Mouse (Mus musculus) CH12.LX (cell line): ENCODE measurements around the gene Rbm3. TPM values are rescaled to one million over a fixed set of nuclear protein-coding genes. Genes with fewer than 3 reads are reported as not detected.

Experiments
- DNase-seq: peaks from one replicate; pipeline ENCODE4 v3.0.0-alpha.2; 2013; ENCODE audit errors: extremely low read depth
- H3K27ac ChIP-seq: 2 replicates; pipeline ENCODE4 v1.5.1; 2012; ENCODE audit warnings: low read depth, mild to moderate bottlenecking, control low read depth, moderate library complexity; ENCODE audit not compliant: insufficient read depth
- H3K27me3 ChIP-seq: replicated peaks from 2 replicates; pipeline ENCODE3; 2012; ENCODE audit warnings: inconsistent platforms
- H3K36me3 ChIP-seq, 2 experiments: replicated peaks in 1 of 2; 2 replicates each; pipeline versions ENCODE3 to v1.6.1; 2012; ENCODE audit warnings: inconsistent platforms in 1 of 2, low read length in 1 of 2, mild to moderate bottlenecking in 1 of 2, mixed read lengths in 1 of 2, moderate library complexity in 1 of 2; ENCODE audit not compliant: control insufficient read depth in 1 of 2, insufficient read depth in 1 of 2
- H3K4me1 ChIP-seq, 2 experiments: 2 replicates each; pipeline ENCODE4 v1.6.1; 2012; ENCODE audit warnings: inconsistent platforms in 1 of 2, moderate library complexity in 1 of 2; ENCODE audit not compliant: insufficient read depth in 2 of 2, control insufficient read depth in 1 of 2
- H3K4me2 ChIP-seq: 2 replicates; pipeline ENCODE4 v1.6.1; 2012; ENCODE audit warnings: low read depth, mild to moderate bottlenecking, control low read depth; ENCODE audit not compliant: poor library complexity, insufficient read depth, severe bottlenecking
- H3K4me3 ChIP-seq, 3 experiments: fragments of 150-350 bp in 1 of 3; sonication (generic) in 1 of 3; replicated peaks in 1 of 3; 2 replicates each; pipeline versions ENCODE3 to v1.5.1; 2011 to 2012; ENCODE audit warnings: low read depth in 2 of 3, low read length in 2 of 3, mild to moderate bottlenecking in 2 of 3, moderate library complexity in 2 of 3, control low read depth in 1 of 3, improper control_type of control experiment in 1 of 3, inconsistent platforms in 1 of 3, mixed read lengths in 1 of 3; ENCODE audit not compliant: poor library complexity in 1 of 3
- H3K79me2 ChIP-seq: replicated peaks from 2 replicates; pipeline ENCODE4 v1.6.1; 2012; ENCODE audit warnings: mild to moderate bottlenecking, moderate library complexity; ENCODE audit not compliant: control insufficient read depth, poor library complexity, insufficient read depth, severe bottlenecking; ENCODE audit errors: extremely low read depth
- H3K9ac ChIP-seq: 2 replicates; pipeline ENCODE4 v1.6.1; 2012; ENCODE audit warnings: low read depth, mild to moderate bottlenecking, control low read depth, moderate library complexity; ENCODE audit not compliant: insufficient read depth
- H3K9me3 ChIP-seq: replicated peaks from 2 replicates; pipeline ENCODE3; 2012; ENCODE audit warnings: low read length, inconsistent platforms, mixed read lengths
- CHD1 ChIP-seq: IDR thresholded peaks from 2 replicates; pipeline ENCODE4 v1.6.1; 2012; ENCODE audit warnings: low read depth, low read length, improper control_type of control experiment, inconsistent platforms
- E2F4 ChIP-seq: IDR thresholded peaks from 2 replicates; pipeline ENCODE4 v1.6.1; 2011; ENCODE audit warnings: low read depth, low read length, improper control_type of control experiment; ENCODE audit not compliant: insufficient replicate concordance
- HCFC1 ChIP-seq: IDR thresholded peaks from 2 replicates; pipeline ENCODE4 v1.6.1; 2012; ENCODE audit warnings: low read depth, mild to moderate bottlenecking, inconsistent platforms, low read length, improper control_type of control experiment
- JUN ChIP-seq: IDR thresholded peaks from 2 replicates; pipeline ENCODE4 v1.6.1; 2011; ENCODE audit warnings: low read depth, mild to moderate bottlenecking, low read length, improper control_type of control experiment, moderate library complexity; ENCODE audit not compliant: insufficient read depth
- KAT2A ChIP-seq: IDR thresholded peaks from 2 replicates; pipeline ENCODE4 v1.6.1; 2012; ENCODE audit warnings: low read length, improper control_type of control experiment, inconsistent platforms; ENCODE audit not compliant: insufficient replicate concordance
- MAX ChIP-seq: IDR thresholded peaks from 2 replicates; pipeline ENCODE4 v1.6.1; 2011; ENCODE audit warnings: low read length, improper control_type of control experiment
- MAZ ChIP-seq: IDR thresholded peaks from 2 replicates; pipeline ENCODE4 v1.6.1; 2012; ENCODE audit warnings: low read depth, mild to moderate bottlenecking, inconsistent platforms, low read length, improper control_type of control experiment, moderate library complexity
- MXI1 ChIP-seq: IDR thresholded peaks from 2 replicates; pipeline ENCODE4 v1.6.1; 2011; ENCODE audit warnings: mild to moderate bottlenecking, low read depth, low read length, improper control_type of control experiment
- NRF1 ChIP-seq: IDR thresholded peaks from 2 replicates; pipeline ENCODE4 v1.6.1; 2014; ENCODE audit warnings: low read depth, mild to moderate bottlenecking, inconsistent platforms, low read length, improper control_type of control experiment, moderate library complexity
- POLR2AphosphoS2 ChIP-seq: IDR thresholded peaks from 2 replicates; pipeline ENCODE4 v1.6.1; 2011; ENCODE audit warnings: low read depth, low read length, improper control_type of control experiment
- RAD21 ChIP-seq: IDR thresholded peaks from 2 replicates; pipeline ENCODE4 v1.6.1; 2011; ENCODE audit warnings: low read depth, mild to moderate bottlenecking, low read length, improper control_type of control experiment, moderate library complexity
- SIN3A ChIP-seq: IDR thresholded peaks from 2 replicates; pipeline ENCODE4 v1.6.1; 2012; ENCODE audit warnings: low read length, improper control_type of control experiment, inconsistent platforms
- SMC3 ChIP-seq: IDR thresholded peaks from 2 replicates; pipeline ENCODE4 v1.6.1; 2011; ENCODE audit warnings: low read depth, low read length, improper control_type of control experiment
- TBP ChIP-seq: conservative IDR thresholded peaks from 2 replicates; pipeline ENCODE4 v1.6.1; 2011; ENCODE audit warnings: low read depth, low read length, improper control_type of control experiment
- UBTF ChIP-seq: IDR thresholded peaks from 2 replicates; pipeline ENCODE4 v1.6.1; 2012; ENCODE audit warnings: low read depth, mild to moderate bottlenecking, inconsistent platforms, low read length, improper control_type of control experiment, moderate library complexity
- USF1 ChIP-seq: IDR thresholded peaks from 2 replicates; pipeline ENCODE4 v1.6.1; 2014; ENCODE audit warnings: low read depth, mild to moderate bottlenecking, inconsistent platforms, low read length, improper control_type of control experiment
- USF2 ChIP-seq: conservative IDR thresholded peaks from 2 replicates; pipeline ENCODE4 v1.6.1; 2011; ENCODE audit warnings: low read depth, low read length, improper control_type of control experiment
- ZC3H11A ChIP-seq: IDR thresholded peaks from 2 replicates; pipeline ENCODE4 v1.6.1; 2012; ENCODE audit warnings: low read depth, mild to moderate bottlenecking, inconsistent platforms, low read length, improper control_type of control experiment
- ZMIZ1 ChIP-seq: IDR thresholded peaks from 2 replicates; pipeline ENCODE4 v1.6.1; 2012; ENCODE audit warnings: low read depth, mild to moderate bottlenecking, inconsistent platforms, low read length, improper control_type of control experiment
- dilution Hi-C: fragments of 300-500 bp; cut with MboI; formaldehyde crosslinking; loops from 2 replicates; pipeline ENCODE4 v1.14.3; 2020; ENCODE audit warnings: low sequenced_read_pairs; ENCODE audit not compliant: extremely low pct_unique_long_range_greater_than_20kb, extremely low pct_ligation_motif_present
- in situ Hi-C: fragments of 300-500 bp; cut with MboI; formaldehyde crosslinking; loops from 3 replicates; pipeline ENCODE4 v1.14.3; 2019; ENCODE audit warnings: low sequenced_read_pairs, low pct_ligation_motif_present, low pct_unique_long_range_greater_than_20kb, mixed read lengths
- polyA plus RNA-seq: library from polyadenylated mRNA; unstranded; fragments of >175 nt; gene quantifications from 2 replicates; pipeline ENCODE4 v1.2.1, GENCODE M21; 2012; ENCODE audit warnings: low read depth; ENCODE audit not compliant: insufficient read length
- total RNA-seq, 2 experiments: library from RNA; depleted of rRNA; stranded (reverse); fragments of 300-350 nt in 1 of 2; fragments of >200 nt in 1 of 2; gene quantifications; 2 replicates each; pipeline ENCODE4 v1.2.3; 2012 to 2014

Gene Rbm3
- total and polyA plus RNA-seq, 3 experiments: 681 to 2,152 (median 778) TPM

- dilution Hi-C loops: no loop called here
Observed at GRCm38 (mm10) chrX:8143750-8144149, 1.9 kb downstream of the Rbm3 start.

DNA sequence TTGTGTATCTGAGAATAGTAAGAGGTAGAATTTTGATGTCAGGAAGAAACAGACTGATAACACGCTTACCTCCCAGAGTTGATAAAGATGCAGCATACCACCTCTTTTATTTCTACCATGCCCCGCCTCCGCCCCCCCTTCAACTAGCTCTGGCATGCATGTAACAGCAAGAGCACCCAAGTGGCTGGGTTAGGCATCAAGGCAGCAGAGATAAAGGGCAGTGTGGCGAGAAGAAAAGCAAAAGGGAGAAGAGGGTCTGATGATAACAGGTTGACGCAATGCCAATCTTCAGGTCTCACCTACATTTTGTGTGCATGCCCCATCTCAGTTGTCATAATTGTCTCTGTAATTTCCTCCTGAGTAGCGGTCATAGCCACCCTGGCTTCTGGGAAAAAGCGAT, 2.7 kb downstream of the Rbm3 start:
- Histone ChIP-seq H3K4me2 (no peak overlapping the region), H3K27me3 (no peaks in the 10 kb centered on the region), H3K9me3 (no peaks in the 10 kb centered on the region), H3K9ac (no peak overlapping the region; the same call in 1 of the 2 replicates), H3K4me1 (peaks cover 2 to 17% of the 10 kb centered on the region in 2 experiments; a peak in 3 of 4 replicates), H3K79me2 (peaks cover 24% of the 10 kb centered on the region), H3K27ac (no peak overlapping the region), H3K36me3 (peaks cover 38 to 48% of the 10 kb centered on the region in 2 experiments)
- no peak for DNase-seq
- in situ Hi-C loops: no loop called here
- dilution Hi-C loops: no loop called here
- TF ChIP-seq TBP (no peak), MXI1 (no peak)
- TF ChIP-seq, all 38 proteins: peak for 0
- H3K4me3 ChIP-seq: peak overlapping the region in 2 of 3 experiments; percentile 9 to 73

More at GRCm38 (mm10) chrX:8143750-8144149, 1.9 kb downstream of the Rbm3 start:
- Histone ChIP-seq H3K4me2 (peak overlapping the region; percentile 94), H3K79me2 (peaks cover 24% of the 10 kb centered on the region), H3K9me3 (no peaks in the 10 kb centered on the region), H3K4me3 (peak overlapping the region; percentile 73 to 98 (median 75)), H3K27ac (no peak overlapping the region), H3K9ac (peak overlapping the region; percentile 100), H3K36me3 (peaks cover 36 to 43% of the 10 kb centered on the region in 2 experiments), H3K27me3 (no peaks in the 10 kb centered on the region), H3K4me1 (peaks cover 2 to 17% of the 10 kb centered on the region in 2 experiments; a peak in 3 of 4 replicates)
- no peak for DNase-seq
- in situ Hi-C loops: no loop called here
- TF ChIP-seq ZC3H11A (no peak), SIN3A (no peak), HCFC1 (no peak), UBTF (no peak), MAZ (no peak), KAT2A (no peak), NRF1 (no peak), USF1 (no peak), RAD21 (no peak), E2F4 (no peak), CHD1 (no peak), ZMIZ1 (no peak), MAX (no peak), POLR2AphosphoS2 (no peak), TBP (no peak), JUN (no peak), SMC3 (no peak), USF2 (no peak)
